Mouse (Mus musculus) liver, adult 2 months (tissue): Measurements from ENCODE around the gene Rfwd3. TPM values are rescaled to one million over a fixed set of nuclear protein-coding genes. Genes with fewer than 3 reads are reported as not detected.

Source experiments
- DNase-seq: peaks from one replicate; pipeline ENCODE4 v3.0.0-alpha.2; 2011; ENCODE audit warnings: low read depth, low spot score; ENCODE audit errors: extremely low read depth
- H3K27ac ChIP-seq: fragments of 200-500 bp; replicated peaks from 2 replicates; pipeline ENCODE4 v1.5.1; 2012; ENCODE audit warnings: low read depth, mild to moderate bottlenecking, control low read depth, inconsistent platforms, low read length; ENCODE audit not compliant: insufficient read depth
- H3K27me3 ChIP-seq: fragments of 200-500 bp; 2 replicates; pipeline ENCODE4 v1.6.1; 2012; ENCODE audit warnings: mild to moderate bottlenecking, moderate library complexity, low read length, inconsistent platforms; ENCODE audit not compliant: control insufficient read depth, insufficient read depth
- H3K36me3 ChIP-seq: fragments of 200-500 bp; 2 replicates; pipeline ENCODE4 v1.6.1; 2012; ENCODE audit warnings: low read length, inconsistent platforms; ENCODE audit not compliant: control insufficient read depth, insufficient read depth
- H3K4me1 ChIP-seq: fragments of 200-500 bp; 2 replicates; pipeline ENCODE4 v1.6.1; 2011; ENCODE audit warnings: low read length; ENCODE audit not compliant: control insufficient read depth, insufficient read depth
- H3K4me3 ChIP-seq: fragments of 200-500 bp; 2 replicates; pipeline ENCODE4 v1.5.1; 2011; ENCODE audit warnings: low read depth, mild to moderate bottlenecking, control low read depth, low read length, moderate library complexity; ENCODE audit not compliant: insufficient read depth
- H3K79me2 ChIP-seq: fragments of 200-500 bp; 2 replicates; pipeline ENCODE4 v1.6.1; 2012; ENCODE audit warnings: inconsistent platforms, mild to moderate bottlenecking, low read length, moderate library complexity; ENCODE audit not compliant: control insufficient read depth, insufficient read depth
- H3K9ac ChIP-seq: fragments of 200-500 bp; 2 replicates; pipeline ENCODE4 v1.6.1; 2012; ENCODE audit warnings: low read depth, mild to moderate bottlenecking, control low read depth, inconsistent platforms, low read length
- CTCF ChIP-seq: fragments of 200-500 bp; IDR thresholded peaks from 2 replicates; pipeline ENCODE4 v1.5.1; 2011; ENCODE audit warnings: low read depth, low read length, control low read depth
- POLR2A ChIP-seq: fragments of 200-500 bp; IDR thresholded peaks from 2 replicates; pipeline ENCODE4 v1.6.1; 2011; ENCODE audit warnings: low read length, control low read depth; ENCODE audit not compliant: insufficient read depth; ENCODE audit errors: extremely low read depth
- WGBS: fragments of 180-500 bp; shearing (Covaris S2); methylation state at CpG from one replicate; pipeline ENCODE4 v1.1.7; 2018; 5-methylcytosine and 5-hydroxymethylcytosine counted together
- polyA plus RNA-seq: library from polyadenylated mRNA; depleted of rRNA; stranded (reverse); fragments of >200 nt; gene quantifications from 2 replicates; pipeline ENCODE4 v1.2.3, GENCODE M21; 2012; rRNA removed
- total RNA-seq: library from RNA; depleted of rRNA; stranded (reverse); fragments of >200 nt; gene quantifications from 2 replicates; pipeline ENCODE4 v1.2.3, GENCODE M21; 2014; rRNA removed

Gene Rfwd3
- total RNA-seq (12.2 and 14.0 TPM in 2 replicates), polyA plus RNA-seq (4.9 and 6.3 TPM in 2 replicates)

GRCm38 (mm10) chr8:111299821-111300568 lies at the start of gene Rfwd3:
TSS of gene Rfwd3 (minus strand) at chr8:111300222.
- Histone ChIP-seq H3K36me3 (peaks cover 12% of the 10 kb centered on the region; the same call in 1 of the 2 replicates), H3K4me3 (peak within 1 kb of the TSS; percentile 93), H3K27me3 (no peaks in the 10 kb centered on the region), H3K9ac (peak within 1 kb of the TSS; percentile 93), H3K79me2 (peaks cover 3% of the 10 kb centered on the region; the same call in 1 of the 2 replicates), H3K27ac (peak within 1 kb of the TSS; percentile 67), H3K4me1 (no peaks in the 10 kb centered on the region)
- TF ChIP-seq POLR2A: peak; percentile 62; the same call in 1 of the 2 replicates
- no peak for TF ChIP-seq CTCF
- WGBS: under 1% methylated on average over 67 of the region's 67 CpGs
- DNase-seq: peak; percentile 91

DNA sequence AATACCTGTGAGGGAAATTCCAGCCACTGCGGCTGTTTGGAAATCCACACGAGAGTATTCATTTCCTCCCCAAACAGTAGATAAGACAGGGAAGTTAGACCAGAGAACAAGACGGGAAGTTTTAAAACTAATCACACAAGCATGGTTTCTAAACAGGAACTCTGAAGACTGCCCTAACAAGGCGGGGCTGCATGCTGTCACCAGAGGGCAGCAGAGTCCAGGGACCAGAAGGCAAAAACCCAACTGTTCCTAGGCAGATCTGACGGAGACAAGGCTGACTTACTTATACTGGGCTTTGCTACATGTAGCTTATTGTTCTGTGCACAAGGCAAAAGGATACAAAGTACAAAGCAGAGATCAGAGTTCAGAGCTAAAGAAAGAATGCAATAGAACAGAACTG lies 43.2 kb upstream of the Rfwd3 start:
- H3K79me2 ChIP-seq: no peaks in the 10 kb centered on the region

DNA sequence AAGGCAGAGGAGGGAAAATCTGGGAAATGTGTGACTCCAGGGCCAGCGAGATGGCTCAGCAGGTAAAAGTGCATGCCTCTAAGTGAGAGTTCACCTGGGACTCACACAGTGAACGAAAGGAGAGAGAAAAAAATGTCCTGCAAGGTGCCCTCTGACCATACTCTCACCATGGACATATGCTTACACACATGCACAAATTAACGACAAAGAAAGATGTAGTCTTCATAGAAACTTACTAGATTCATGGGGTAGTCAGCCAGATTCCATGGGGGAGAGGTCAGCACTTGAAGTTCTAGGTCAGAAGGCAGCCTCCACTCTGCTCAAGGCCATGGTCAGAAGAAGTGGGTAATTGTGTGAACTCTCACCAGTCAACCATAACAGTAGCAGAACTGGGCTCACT lies 40.2 kb upstream of the Rfwd3 start:
- H3K27ac ChIP-seq: no peak overlapping the region
- 85% methylated on average over 3 of the region's 3 CpGs for WGBS

More for the DNA sequence above, 43.2 kb upstream of the Rfwd3 start:
- WGBS: 6% methylated on average over 5 of the region's 5 CpGs
- Histone ChIP-seq H3K4me3 (no peak overlapping the region), H3K9ac (no peak overlapping the region), H3K36me3 (no peaks in the 10 kb centered on the region), H3K27me3 (no peaks in the 10 kb centered on the region), H3K27ac (no peak overlapping the region), H3K4me1 (no peaks in the 10 kb centered on the region)
- peak; percentile 62 for DNase-seq
- peak; percentile 99 for TF ChIP-seq CTCF
- TF ChIP-seq POLR2A: no peak

DNA sequence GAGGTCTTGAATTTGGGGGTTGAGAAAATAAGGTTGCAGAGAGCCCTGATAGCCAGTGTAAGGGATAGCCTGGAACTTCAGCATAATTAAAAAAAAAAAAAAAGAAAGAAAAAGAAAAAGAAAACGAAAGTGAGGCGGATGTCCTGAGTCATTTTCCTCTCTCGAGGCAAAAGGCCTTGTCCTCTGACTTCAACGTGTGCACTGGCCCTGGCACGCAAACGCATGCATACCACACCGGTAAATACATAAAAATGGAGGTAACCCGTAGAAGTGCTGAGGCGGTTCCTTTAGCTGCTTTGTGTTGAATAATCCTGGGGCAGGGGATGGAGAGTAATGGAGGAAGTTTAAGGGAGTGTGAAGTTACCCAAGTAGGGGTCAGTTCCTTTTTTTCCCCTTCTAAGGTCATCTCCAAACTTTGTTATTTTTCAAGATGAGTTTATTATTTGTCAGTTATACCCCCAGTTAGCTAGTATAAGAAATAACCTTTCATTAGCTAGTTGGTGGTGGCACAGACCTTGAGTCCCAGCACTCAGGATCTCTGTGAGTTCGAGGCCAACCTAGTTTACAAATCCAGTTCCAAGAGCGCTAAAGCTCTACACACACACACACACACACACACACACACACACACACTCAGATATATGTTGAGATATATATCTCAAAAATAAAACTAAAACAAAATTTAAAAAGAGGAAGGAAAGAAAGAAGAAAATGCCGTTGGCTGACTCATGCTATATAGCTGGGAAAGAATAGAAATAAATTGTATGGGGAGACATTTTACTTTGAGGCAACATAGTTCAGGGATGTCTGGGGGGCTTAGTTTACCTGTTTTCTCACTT lies 38.6 kb upstream of the Rfwd3 start:
- Histone ChIP-seq H3K27ac (peak overlapping the region; percentile 53), H3K9ac (no peak overlapping the region), H3K27me3 (no peaks in the 10 kb centered on the region), H3K4me1 (no peaks in the 10 kb centered on the region), H3K4me3 (peak overlapping the region; percentile 58), H3K36me3 (no peaks in the 10 kb centered on the region), H3K79me2 (no peaks in the 10 kb centered on the region)
- no peak for TF ChIP-seq CTCF
- no peak for TF ChIP-seq POLR2A
- 39% methylated on average over 12 of the region's 12 CpGs for WGBS
- DNase-seq: peak; percentile 22

More for the DNA sequence above, 40.2 kb upstream of the Rfwd3 start:
- Histone ChIP-seq H3K36me3 (no peaks in the 10 kb centered on the region), H3K79me2 (no peaks in the 10 kb centered on the region), H3K9ac (no peak overlapping the region), H3K27me3 (no peaks in the 10 kb centered on the region), H3K4me1 (no peaks in the 10 kb centered on the region), H3K4me3 (no peak overlapping the region)
- no peak for DNase-seq
- no peak for TF ChIP-seq CTCF
- no peak for TF ChIP-seq POLR2A

DNA sequence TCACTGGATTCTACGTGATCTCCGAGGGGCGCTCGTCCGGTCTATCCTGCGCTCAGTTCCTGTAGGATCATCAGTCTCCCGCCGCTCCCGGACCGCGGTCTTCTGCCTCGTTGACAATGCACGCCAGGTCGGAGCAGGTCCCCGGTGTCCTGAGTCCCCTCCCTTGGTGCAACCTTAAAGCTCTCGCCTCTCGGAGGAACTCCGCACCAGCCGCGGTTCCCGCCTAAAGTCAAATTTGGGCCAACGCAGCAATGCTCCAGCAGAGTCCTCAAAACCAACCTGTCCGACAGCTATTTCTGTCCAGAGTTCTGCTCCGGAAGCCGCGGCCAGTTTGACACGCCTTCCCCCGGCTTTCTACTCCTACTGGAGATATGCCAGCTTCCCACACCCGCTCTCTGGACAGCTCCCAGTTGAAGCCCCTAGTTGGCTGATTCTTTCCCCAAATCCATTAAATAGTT lies 37.9 kb upstream of the Rfwd3 start, which contains the start of gene Mlkl:
Gene Mlkl, minus strand, starts transcription at position 288 of the 458 bp plus-strand sequence.
- under 1% methylated on average over 29 of the region's 29 CpGs for WGBS
- Histone ChIP-seq H3K4me1 (no peaks in the 10 kb centered on the region), H3K4me3 (peak within 1 kb of the TSS; percentile 58), H3K36me3 (0 out of 2 replicates have a peak, but pooled peaks cover 2% of the 10 kb centered on the region), H3K27me3 (no peaks in the 10 kb centered on the region), H3K27ac (peak within 1 kb of the TSS; percentile 53), H3K9ac (peak within 1 kb of the TSS; percentile 14), H3K79me2 (no peaks in the 10 kb centered on the region)
- peak; percentile 42 for DNase-seq
- no peak for TF ChIP-seq CTCF
- no peak for TF ChIP-seq POLR2A
